Mouse (Mus musculus): ENCODE measurements around the gene Ankrd53.

- TF ChIP-seq CTCF (conservative IDR thresholded peaks at IDR 0.05; ENCODE audit: insufficient read depth, insufficient read length, low read depth, low read length) (peak; percentile 29; the same call in 1 of the 2 replicates), POLR2A (IDR thresholded peaks at IDR 0.05; ENCODE audit: low read depth, low read length) (no peak)
These were observed 35.3 kb upstream of the Ankrd53 start for GRCm38 (mm10) chr6:83727178-83727577.
